Mouse (Mus musculus): ENCODE results near the gene Fgf2. TPM values are rescaled to one million over a fixed set of nuclear protein-coding genes. Genes with fewer than 3 reads are reported as not detected.

Gene Fgf2
- polyA plus RNA-seq, 1 experiment from 2014 or later = 4.8 TPM

GRCm38 (mm10) chr3:37360729-37361128, 12.6 kb downstream of the Fgf2 start:
- no peak for ATAC-seq (ENCODE audit: insufficient number of reproducible peaks, low FRiP score, low TSS enrichment, low read depth)
- Histone ChIP-seq H3K9me3 (replicated peaks) (no peaks in the 10 kb centered on the region), H3K36me3 (no peaks in the 10 kb centered on the region), H3K4me3 (replicated peaks) (no peak overlapping the region), H3K4me1 (no peaks in the 10 kb centered on the region), H3K4me2 (replicated peaks) (no peak overlapping the region), H3K9ac (no peak overlapping the region), H3K27me3 (no peaks in the 10 kb centered on the region), H3K27ac (replicated peaks) (no peak overlapping the region)
- 76% methylated on average over 9 of the region's 9 CpGs for WGBS

DNA sequence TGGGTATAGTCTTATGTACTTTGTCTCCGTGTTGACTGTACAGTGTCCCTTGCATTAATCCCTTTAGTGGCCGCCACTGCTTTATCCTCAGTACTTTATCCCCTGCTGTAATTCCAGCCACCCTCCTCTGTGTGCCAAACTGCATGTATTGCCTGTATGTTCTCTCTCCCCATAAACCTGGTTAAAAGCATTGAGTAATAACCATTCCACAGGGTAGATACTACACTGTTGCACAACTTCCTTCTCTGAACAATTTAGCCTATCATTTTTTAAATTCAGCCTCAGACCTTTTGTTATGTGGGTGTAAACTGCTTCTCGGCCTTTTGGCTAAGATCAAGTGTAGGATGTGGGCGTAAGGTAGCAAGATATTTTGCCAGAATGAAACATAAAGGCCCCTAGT, 17.0 kb downstream of the Fgf2 start:
- Histone ChIP-seq H3K9me3 (replicated peaks) (no peaks in the 10 kb centered on the region), H3K36me3 (no peaks in the 10 kb centered on the region), H3K4me1 (peaks cover 3% of the 10 kb centered on the region; the same call in 1 of the 2 replicates), H3K27ac (replicated peaks) (no peak overlapping the region), H3K9ac (no peak overlapping the region), H3K4me3 (replicated peaks) (no peak overlapping the region), H3K4me2 (replicated peaks) (no peak overlapping the region), H3K27me3 (no peaks in the 10 kb centered on the region)
- ATAC-seq (ENCODE audit: insufficient number of reproducible peaks, low FRiP score, low TSS enrichment, low read depth) = no peak
- WGBS = 87% methylated on average over 4 of the region's 4 CpGs

DNA sequence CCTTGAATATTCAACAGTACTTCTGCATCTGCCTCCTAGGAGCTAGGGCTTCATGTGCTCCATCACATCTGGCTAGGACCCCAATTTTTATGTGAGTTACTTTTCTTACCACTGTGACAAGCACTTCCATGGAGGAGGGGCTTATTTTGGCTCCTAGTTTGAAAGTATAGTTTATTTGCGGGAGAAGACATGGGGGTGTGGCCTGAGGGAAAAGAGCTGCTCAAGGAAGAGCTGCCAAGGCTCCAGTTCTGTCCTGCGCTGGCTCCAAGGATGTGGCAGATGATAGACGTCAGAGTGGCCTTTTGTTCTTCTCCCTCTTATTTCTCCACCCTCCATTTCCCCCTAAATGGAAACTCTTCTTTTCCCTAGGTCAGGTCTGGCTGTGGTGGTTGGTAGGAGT, 17.8 kb downstream of the Fgf2 start:
- no peak overlapping the region for H3K4me2 ChIP-seq (replicated peaks)
- no peak overlapping the region for H3K27ac ChIP-seq (replicated peaks)
- no peaks in the 10 kb centered on the region for H3K27me3 ChIP-seq
- no peaks in the 10 kb centered on the region for H3K36me3 ChIP-seq
- ATAC-seq (ENCODE audit: insufficient number of reproducible peaks, low FRiP score, low TSS enrichment, low read depth) = no peak
- 29% methylated on average over 3 of the region's 3 CpGs for WGBS
- H3K9me3 ChIP-seq (replicated peaks) = no peaks in the 10 kb centered on the region
- peaks cover 3% of the 10 kb centered on the region; the same call in 1 of the 2 replicates for H3K4me1 ChIP-seq
- no peak overlapping the region for H3K9ac ChIP-seq
- no peak overlapping the region for H3K4me3 ChIP-seq (replicated peaks)

DNA sequence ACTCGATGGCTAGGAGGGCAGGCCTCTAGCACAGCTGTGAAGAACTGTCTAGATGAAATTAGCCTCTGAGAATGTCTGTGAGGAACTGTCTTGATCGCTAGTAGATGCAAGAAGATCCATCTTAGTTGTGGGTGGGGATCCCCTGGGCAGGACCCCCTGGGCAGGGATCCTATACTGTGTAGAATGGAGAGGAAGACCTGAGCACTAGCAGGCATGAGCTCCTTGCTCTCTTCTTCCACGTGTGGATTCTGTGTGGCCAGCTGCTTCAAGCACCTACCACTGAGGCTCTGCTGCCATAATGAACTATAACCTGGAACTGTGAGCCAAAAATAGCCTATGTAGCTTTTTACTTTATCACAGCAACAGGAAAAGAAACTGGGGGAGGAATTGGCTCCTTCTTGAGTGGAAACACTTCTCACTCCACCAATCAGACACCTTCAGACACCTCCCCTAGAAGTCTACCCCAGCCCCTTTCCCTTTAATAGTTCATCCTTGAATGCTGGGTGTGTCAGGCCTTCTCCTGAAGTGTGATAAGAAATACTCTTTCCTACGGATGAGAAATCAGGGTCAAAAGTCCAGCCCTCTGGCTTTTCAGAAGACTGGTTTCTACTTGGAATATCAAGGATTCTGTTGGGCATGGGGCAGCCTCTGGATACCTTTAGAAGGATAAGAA, 18.4 kb downstream of the Fgf2 start:
- no peaks in the 10 kb centered on the region for H3K9me3 ChIP-seq (replicated peaks)
- H3K4me2 ChIP-seq (replicated peaks) = no peak overlapping the region
- 58% methylated on average over 4 of the region's 4 CpGs for WGBS
- H3K27ac ChIP-seq (replicated peaks) = no peak overlapping the region
- H3K4me1 ChIP-seq = peaks cover 3% of the 10 kb centered on the region; the same call in 1 of the 2 replicates
- H3K9ac ChIP-seq = no peak overlapping the region
- no peaks in the 10 kb centered on the region for H3K27me3 ChIP-seq
- H3K4me3 ChIP-seq (replicated peaks) = no peak overlapping the region
- no peak for ATAC-seq (ENCODE audit: insufficient number of reproducible peaks, low FRiP score, low TSS enrichment, low read depth)
- H3K36me3 ChIP-seq = no peaks in the 10 kb centered on the region

DNA sequence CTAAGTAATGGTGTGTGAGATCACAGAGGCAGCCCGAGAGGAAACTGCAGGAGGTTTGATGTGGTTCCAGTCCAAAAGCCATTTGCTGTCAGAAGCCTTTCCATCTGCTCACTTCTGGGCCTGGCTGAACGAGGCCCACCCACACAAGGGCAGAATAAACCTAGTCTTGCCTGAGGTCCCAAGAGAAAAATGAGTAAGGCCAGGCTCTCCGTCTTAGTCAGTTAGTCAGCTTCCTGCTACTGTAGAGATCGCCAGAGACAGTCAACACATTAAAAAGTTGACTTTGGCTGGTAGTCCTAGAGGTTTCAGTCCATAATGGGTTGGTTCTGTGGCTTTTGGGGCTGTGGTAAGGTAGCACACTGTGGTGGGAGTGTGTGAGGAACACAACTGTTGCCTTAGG, 22.3 kb downstream of the Fgf2 start:
- Histone ChIP-seq H3K27ac (replicated peaks) (no peak overlapping the region), H3K9me3 (replicated peaks) (no peaks in the 10 kb centered on the region), H3K4me1 (peaks cover 8% of the 10 kb centered on the region; the same call in 1 of the 2 replicates), H3K4me2 (replicated peaks) (no peak overlapping the region), H3K36me3 (no peaks in the 10 kb centered on the region), H3K9ac (no peak overlapping the region), H3K4me3 (replicated peaks) (no peak overlapping the region), H3K27me3 (no peaks in the 10 kb centered on the region)
- ATAC-seq (ENCODE audit: insufficient number of reproducible peaks, low FRiP score, low TSS enrichment, low read depth) = no peak
- WGBS = 58% methylated on average over 4 of the region's 4 CpGs

GRCm38 (mm10) chr3:37373712-37374111, 25.6 kb downstream of the Fgf2 start:
- no peaks in the 10 kb centered on the region for H3K36me3 ChIP-seq
- WGBS = 67% methylated on average over 11 of the region's 11 CpGs
- H3K27ac ChIP-seq (replicated peaks) = peak overlapping the region; percentile 76
- no peaks in the 10 kb centered on the region for H3K27me3 ChIP-seq
- H3K4me3 ChIP-seq (replicated peaks) = no peak overlapping the region
- no peak for ATAC-seq (ENCODE audit: insufficient number of reproducible peaks, low FRiP score, low TSS enrichment, low read depth)
- no peak overlapping the region for H3K9ac ChIP-seq
- H3K9me3 ChIP-seq (replicated peaks) = no peaks in the 10 kb centered on the region
- peaks cover 15% of the 10 kb centered on the region; the same call in 1 of the 2 replicates for H3K4me1 ChIP-seq
- H3K4me2 ChIP-seq (replicated peaks) = no peak overlapping the region

DNA sequence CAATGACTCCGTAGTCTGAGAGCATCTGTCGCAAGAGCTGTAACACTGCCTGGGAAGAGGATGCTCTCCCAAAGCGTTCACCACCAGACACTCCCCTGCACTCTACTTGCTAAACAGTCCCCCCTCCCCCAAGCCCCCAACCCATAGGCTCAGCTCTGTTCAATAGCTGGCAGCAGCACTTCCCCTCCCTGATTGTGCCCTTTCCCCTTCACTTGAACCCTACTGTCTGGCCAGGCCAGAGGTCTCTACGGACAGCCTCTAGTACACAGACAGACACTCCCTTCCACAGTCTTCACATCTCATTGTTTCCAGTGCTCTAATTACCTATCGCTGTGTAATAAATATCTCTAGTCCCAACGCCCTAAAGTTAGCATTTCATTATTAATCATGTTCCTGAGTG, 29.8 kb downstream of the Fgf2 start:
- H3K4me1 ChIP-seq = peaks cover 38% of the 10 kb centered on the region
- no peaks in the 10 kb centered on the region for H3K9me3 ChIP-seq (replicated peaks)
- ATAC-seq (ENCODE audit: insufficient number of reproducible peaks, low FRiP score, low TSS enrichment, low read depth) = no peak
- H3K9ac ChIP-seq = no peak overlapping the region
- 66% methylated on average over 6 of the region's 6 CpGs for WGBS
- no peak overlapping the region for H3K4me2 ChIP-seq (replicated peaks)
- peak overlapping the region; percentile 29; the same call in 1 of the 2 replicates for H3K27ac ChIP-seq (replicated peaks)
- no peaks in the 10 kb centered on the region for H3K36me3 ChIP-seq
- H3K4me3 ChIP-seq (replicated peaks) = no peak overlapping the region
- no peaks in the 10 kb centered on the region for H3K27me3 ChIP-seq

DNA sequence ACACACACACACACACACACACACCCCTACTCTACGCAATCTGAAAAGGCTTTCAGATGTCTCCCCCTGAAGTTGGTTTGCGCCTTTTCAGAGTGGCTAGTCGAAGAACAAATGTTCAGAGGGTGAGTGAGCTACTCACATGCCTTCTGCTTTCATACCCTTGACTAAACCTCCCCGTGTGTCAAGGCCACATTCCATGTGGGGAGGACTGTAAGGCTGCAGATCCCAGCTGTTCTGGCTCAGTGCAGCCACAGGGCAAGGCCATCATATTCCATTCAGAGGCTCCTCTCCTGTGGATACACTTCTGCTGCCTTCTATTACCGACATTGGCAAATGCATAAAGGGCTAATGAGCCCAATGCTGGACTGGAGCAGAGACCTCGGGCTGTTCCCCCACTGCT, 30.3 kb downstream of the Fgf2 start:
- H3K4me1 ChIP-seq = peaks cover 40% of the 10 kb centered on the region
- no peaks in the 10 kb centered on the region for H3K27me3 ChIP-seq
- no peaks in the 10 kb centered on the region for H3K36me3 ChIP-seq
- H3K9me3 ChIP-seq (replicated peaks) = no peaks in the 10 kb centered on the region
- 54% methylated on average over 6 of the region's 6 CpGs for WGBS
- H3K27ac ChIP-seq (replicated peaks) = peak overlapping the region; percentile 29; the same call in 1 of the 2 replicates
- no peak overlapping the region for H3K9ac ChIP-seq
- 0 out of 2 replicates have a peak, but pooled peaks have one; percentile 16 for ATAC-seq (ENCODE audit: insufficient number of reproducible peaks, low FRiP score, low TSS enrichment, low read depth)
- no peak overlapping the region for H3K4me2 ChIP-seq (replicated peaks)
- H3K4me3 ChIP-seq (replicated peaks) = no peak overlapping the region

GRCm38 (mm10) chr3:37379201-37379600, 31.1 kb downstream of the Fgf2 start:
- no peak for ATAC-seq (ENCODE audit: insufficient number of reproducible peaks, low FRiP score, low TSS enrichment, low read depth)
- no peak overlapping the region for H3K4me2 ChIP-seq (replicated peaks)
- no peaks in the 10 kb centered on the region for H3K27me3 ChIP-seq
- 82% methylated on average over 14 of the region's 14 CpGs for WGBS
- no peak overlapping the region for H3K4me3 ChIP-seq (replicated peaks)
- no peak overlapping the region for H3K9ac ChIP-seq
- H3K4me1 ChIP-seq = peaks cover 44% of the 10 kb centered on the region
- no peaks in the 10 kb centered on the region for H3K36me3 ChIP-seq
- peak overlapping the region; percentile 86 for H3K27ac ChIP-seq (replicated peaks)
- no peaks in the 10 kb centered on the region for H3K9me3 ChIP-seq (replicated peaks)

- H3K27ac ChIP-seq (replicated peaks) = peak overlapping the region; percentile 86
- H3K9me3 ChIP-seq (replicated peaks) = no peaks in the 10 kb centered on the region
- no peaks in the 10 kb centered on the region for H3K27me3 ChIP-seq
- H3K4me2 ChIP-seq (replicated peaks) = no peak overlapping the region
- H3K4me1 ChIP-seq = peaks cover 48% of the 10 kb centered on the region
- peak; percentile 67 for ATAC-seq (ENCODE audit: insufficient number of reproducible peaks, low FRiP score, low TSS enrichment, low read depth)
- WGBS = 50% methylated on average over 18 of the region's 18 CpGs
- no peak overlapping the region for H3K9ac ChIP-seq
- no peaks in the 10 kb centered on the region for H3K36me3 ChIP-seq
- no peak overlapping the region for H3K4me3 ChIP-seq (replicated peaks)
Measured at GRCm38 (mm10) chr3:37379930-37380881, 32.1 kb downstream of the Fgf2 start.

DNA sequence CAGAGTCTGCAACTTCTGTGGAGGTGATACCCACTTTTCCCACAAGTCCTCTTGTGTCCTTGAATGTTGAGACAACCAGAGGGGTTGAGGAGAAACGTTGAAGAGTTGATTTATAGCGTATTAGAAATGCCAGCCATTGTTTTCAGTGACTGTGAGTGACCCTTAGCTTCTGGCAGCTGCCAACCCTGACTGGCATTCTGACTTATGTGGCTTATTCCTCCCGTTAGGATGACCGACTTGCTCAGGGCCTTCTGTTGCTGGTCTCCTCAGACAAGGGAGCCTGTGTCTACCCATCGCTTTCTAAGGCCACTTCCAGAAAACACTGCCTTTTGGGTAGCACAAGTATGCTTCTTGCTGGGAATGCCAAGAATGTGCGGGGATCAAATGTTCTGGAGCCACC, 33.3 kb downstream of the Fgf2 start:
- H3K9me3 ChIP-seq (replicated peaks) = no peaks in the 10 kb centered on the region
- no peaks in the 10 kb centered on the region for H3K27me3 ChIP-seq
- peak overlapping the region; percentile 86 for H3K27ac ChIP-seq (replicated peaks)
- ATAC-seq (ENCODE audit: insufficient number of reproducible peaks, low FRiP score, low TSS enrichment, low read depth) = no peak
- H3K4me1 ChIP-seq = peaks cover 48% of the 10 kb centered on the region
- no peaks in the 10 kb centered on the region for H3K36me3 ChIP-seq
- no peak overlapping the region for H3K9ac ChIP-seq
- no peak overlapping the region for H3K4me2 ChIP-seq (replicated peaks)
- WGBS = 48% methylated on average over 6 of the region's 6 CpGs
- H3K4me3 ChIP-seq (replicated peaks) = no peak overlapping the region
